Mouse (Mus musculus) testis, adult 2 months (tissue): ENCODE measurements at regions not wholly inside any gene's neighbourhood (a gene's known extent, or its start where the extent isn't known, plus 50 kb on each side); places are given as distances from the start of the nearest gene placed in this dataset.

Experiments used
- H3K27ac ChIP-seq: fragments of 200-500 bp; 2 replicates; pipeline ENCODE4 v1.5.1; 2012; ENCODE audit warnings: low read depth, low read length; ENCODE audit not compliant: control insufficient read depth, insufficient read depth
- H3K27me3 ChIP-seq: fragments of 200-500 bp; 2 replicates; pipeline ENCODE4 v1.6.1; 2012; ENCODE audit warnings: mild to moderate bottlenecking, low read length, moderate library complexity; ENCODE audit not compliant: control insufficient read depth, insufficient read depth
- H3K36me3 ChIP-seq: fragments of 200-500 bp; 2 replicates; pipeline ENCODE4 v1.6.1; 2012; ENCODE audit warnings: mild to moderate bottlenecking, low read length; ENCODE audit not compliant: control insufficient read depth, insufficient read depth
- H3K4me1 ChIP-seq: fragments of 200-500 bp; 2 replicates; pipeline ENCODE4 v1.6.1; 2012; ENCODE audit warnings: low read length; ENCODE audit not compliant: control insufficient read depth, insufficient read depth
- H3K4me3 ChIP-seq: fragments of 200-500 bp; 2 replicates; pipeline ENCODE4 v1.5.1; 2012; ENCODE audit warnings: low read depth, mild to moderate bottlenecking, low read length, moderate library complexity, mixed read lengths; ENCODE audit not compliant: control insufficient read depth
- CTCF ChIP-seq: fragments of 200-500 bp; IDR thresholded peaks from 2 replicates; pipeline ENCODE4 v1.5.1; 2012; ENCODE audit warnings: low read depth, mild to moderate bottlenecking, inconsistent platforms, low read length, moderate library complexity; ENCODE audit not compliant: control insufficient read depth, insufficient read depth, insufficient replicate concordance
- POLR2A ChIP-seq: fragments of 200-500 bp; IDR thresholded peaks from 2 replicates; pipeline ENCODE4 v1.6.1; 2012; ENCODE audit warnings: low read depth, mild to moderate bottlenecking, inconsistent platforms, low read length, moderate library complexity; ENCODE audit not compliant: control insufficient read depth

- Histone ChIP-seq H3K4me3 (no peak overlapping the region), H3K4me1 (no peaks in the 10 kb centered on the region), H3K27me3 (no peaks in the 10 kb centered on the region), H3K36me3 (no peaks in the 10 kb centered on the region), H3K27ac (no peak overlapping the region)
- TF ChIP-seq POLR2A (no peak), CTCF (no peak)
These were observed 177.3 kb upstream of the Arl4c start for GRCm38 (mm10) chr1:88879367-88879766.

- no peak for TF ChIP-seq CTCF
- no peak for TF ChIP-seq POLR2A
- Histone ChIP-seq H3K36me3 (no peaks in the 10 kb centered on the region), H3K27me3 (no peaks in the 10 kb centered on the region), H3K27ac (no peak overlapping the region), H3K4me1 (no peaks in the 10 kb centered on the region), H3K4me3 (no peak overlapping the region)
These were observed 179.2 kb upstream of the Sh3bp4 start for GRCm38 (mm10) chr1:88891041-88891440.

DNA sequence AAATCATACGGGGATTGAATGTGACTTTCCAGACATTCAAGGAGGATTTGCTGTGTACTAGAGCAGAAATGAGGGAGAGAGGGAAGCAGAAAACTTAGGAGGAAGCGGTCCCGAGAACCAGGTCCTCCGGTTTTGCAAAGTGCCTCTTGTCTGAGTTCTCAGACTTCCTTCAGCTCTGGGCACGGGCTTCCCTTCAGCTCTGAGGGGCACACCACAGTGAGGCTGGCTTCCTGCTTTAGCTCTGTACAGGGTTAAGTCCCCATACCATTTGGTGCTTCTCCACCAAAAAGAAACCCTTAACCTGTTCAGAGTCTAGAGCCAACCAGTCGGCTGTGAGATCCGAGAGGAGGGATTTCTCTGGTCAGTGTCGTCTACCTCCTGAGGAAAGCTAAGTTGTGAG lies 167.8 kb upstream of the Sh3bp4 start:
- TF ChIP-seq POLR2A (no peak), CTCF (no peak)
- H3K36me3 ChIP-seq, result no peaks in the 10 kb centered on the region
- H3K27ac ChIP-seq, result no peak overlapping the region
- no peak overlapping the region for H3K4me3 ChIP-seq
- no peaks in the 10 kb centered on the region for H3K27me3 ChIP-seq
- H3K4me1 ChIP-seq, result no peaks in the 10 kb centered on the region

DNA sequence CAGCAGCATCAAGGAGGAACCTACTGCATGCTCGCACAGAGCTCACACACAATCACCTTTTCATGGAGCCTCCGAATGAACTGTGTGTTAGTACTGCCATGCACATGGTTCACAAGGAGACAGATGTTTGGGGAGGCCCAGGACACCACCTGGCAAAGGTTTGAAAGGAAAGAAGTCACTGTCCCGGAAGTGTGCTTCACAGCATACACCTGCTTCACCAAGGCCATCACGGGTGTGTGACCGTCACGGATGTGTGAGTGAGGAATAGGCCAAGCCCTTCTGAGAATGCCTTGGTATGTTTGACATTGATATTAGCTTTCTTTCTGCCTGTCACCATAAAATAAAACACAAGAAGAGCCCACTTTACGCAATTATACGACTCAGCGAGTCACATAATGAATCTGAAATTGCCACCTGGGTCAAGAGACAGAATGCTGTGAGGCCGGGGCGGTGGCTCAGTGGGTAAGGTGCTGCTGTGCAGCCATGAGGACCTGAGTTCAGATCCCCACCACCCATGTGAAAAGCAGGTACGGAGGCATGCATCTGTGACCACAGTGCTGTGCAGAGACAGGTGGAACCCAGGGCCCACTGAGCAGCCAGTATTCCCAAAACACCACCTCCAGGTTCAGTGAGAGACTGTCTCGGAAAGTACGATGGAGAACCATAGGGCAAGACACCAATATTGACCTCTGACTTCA lies 162.3 kb upstream of the Sh3bp4 start:
- Histone ChIP-seq H3K4me1 (no peaks in the 10 kb centered on the region), H3K27me3 (no peaks in the 10 kb centered on the region), H3K36me3 (no peaks in the 10 kb centered on the region), H3K27ac (no peak overlapping the region), H3K4me3 (no peak overlapping the region)
- no peak for TF ChIP-seq CTCF
- TF ChIP-seq POLR2A, result no peak

- Histone ChIP-seq H3K27me3 (no peaks in the 10 kb centered on the region), H3K4me1 (no peaks in the 10 kb centered on the region), H3K27ac (no peak overlapping the region), H3K4me3 (no peak overlapping the region), H3K36me3 (no peaks in the 10 kb centered on the region)
- TF ChIP-seq CTCF (no peak), POLR2A (no peak)
These were observed 161.5 kb upstream of the Sh3bp4 start for GRCm38 (mm10) chr1:88908683-88909082.

DNA sequence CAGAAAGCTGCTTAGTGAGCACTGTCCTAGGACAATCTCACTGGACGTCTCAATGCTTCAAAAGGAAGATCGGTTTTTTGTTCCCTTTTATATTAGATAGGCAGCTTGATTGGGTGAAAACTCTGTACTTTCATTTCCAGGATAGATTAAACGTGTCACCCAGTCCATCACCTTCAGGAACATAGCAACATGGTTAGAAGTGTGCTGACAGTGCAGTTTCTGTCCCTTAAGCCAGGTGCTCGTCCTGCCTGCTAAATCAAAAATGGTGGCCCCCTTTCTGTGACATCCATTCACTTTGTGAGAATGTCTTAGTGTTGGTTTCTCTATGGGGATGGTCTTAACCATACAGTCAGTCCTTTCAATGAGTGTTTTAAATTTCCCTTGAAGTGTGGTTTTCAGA lies 160.9 kb upstream of the Sh3bp4 start:
- Histone ChIP-seq H3K27ac (no peak overlapping the region), H3K4me3 (no peak overlapping the region), H3K27me3 (no peaks in the 10 kb centered on the region), H3K4me1 (no peaks in the 10 kb centered on the region), H3K36me3 (no peaks in the 10 kb centered on the region)
- TF ChIP-seq POLR2A (no peak), CTCF (no peak)

- TF ChIP-seq POLR2A (no peak), CTCF (no peak)
- Histone ChIP-seq H3K27me3 (no peaks in the 10 kb centered on the region), H3K4me1 (no peaks in the 10 kb centered on the region), H3K36me3 (no peaks in the 10 kb centered on the region), H3K27ac (no peak overlapping the region), H3K4me3 (no peak overlapping the region)
These were observed 160.2 kb upstream of the Sh3bp4 start for GRCm38 (mm10) chr1:88909864-88910573.

DNA sequence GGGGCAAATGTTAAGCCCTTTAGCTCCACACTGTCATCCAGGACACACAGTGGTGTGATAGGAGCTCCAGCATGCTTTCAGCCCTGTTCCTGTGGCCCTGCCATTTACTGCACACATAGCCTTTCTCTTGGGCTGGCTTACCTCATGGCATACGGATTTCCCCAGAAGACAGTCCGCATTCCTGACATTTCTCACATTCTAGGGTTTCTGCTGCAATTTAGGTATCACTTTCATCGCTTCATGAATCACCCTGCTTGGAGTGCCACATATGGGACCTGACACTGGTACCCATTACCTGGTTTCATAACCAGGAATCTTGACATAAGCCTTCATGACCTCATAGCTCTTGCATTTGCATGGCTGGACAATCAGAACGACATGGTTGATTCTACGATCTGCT lies 158.5 kb upstream of the Sh3bp4 start:
- Histone ChIP-seq H3K27me3 (no peaks in the 10 kb centered on the region), H3K36me3 (no peaks in the 10 kb centered on the region), H3K27ac (no peak overlapping the region), H3K4me3 (no peak overlapping the region), H3K4me1 (no peaks in the 10 kb centered on the region)
- TF ChIP-seq POLR2A (no peak), CTCF (no peak)
